Mouse (Mus musculus) small intestine, adult 2 months (tissue): ENCODE measurements around the gene Csk.

Experiments
- CTCF ChIP-seq: fragments of 200-500 bp; IDR thresholded peaks from 2 replicates; pipeline ENCODE4 v1.5.1; 2012; ENCODE audit warnings: low read depth, mild to moderate bottlenecking, control low read depth, inconsistent platforms, low read length, moderate library complexity, mixed read lengths; ENCODE audit not compliant: insufficient replicate concordance, insufficient read length; ENCODE audit errors: extremely low read depth
- POLR2A ChIP-seq: fragments of 200-500 bp; IDR thresholded peaks from 2 replicates; pipeline ENCODE4 v1.6.1; 2012; ENCODE audit warnings: low read depth, mild to moderate bottlenecking, control low read depth, inconsistent platforms, low read length, moderate library complexity

- TF ChIP-seq POLR2A (peak; percentile 49; the same call in 1 of the 2 replicates), CTCF (no peak; the same call in 1 of the 2 replicates)
Measured at GRCm38 (mm10) chr9:57589224-57590126, 64.0 kb downstream of the Csk start, which contains the start of gene Ulk3.
